Comparison of ENCODE assay signal across 20 mouse cellular contexts in the genomic region with DNA sequence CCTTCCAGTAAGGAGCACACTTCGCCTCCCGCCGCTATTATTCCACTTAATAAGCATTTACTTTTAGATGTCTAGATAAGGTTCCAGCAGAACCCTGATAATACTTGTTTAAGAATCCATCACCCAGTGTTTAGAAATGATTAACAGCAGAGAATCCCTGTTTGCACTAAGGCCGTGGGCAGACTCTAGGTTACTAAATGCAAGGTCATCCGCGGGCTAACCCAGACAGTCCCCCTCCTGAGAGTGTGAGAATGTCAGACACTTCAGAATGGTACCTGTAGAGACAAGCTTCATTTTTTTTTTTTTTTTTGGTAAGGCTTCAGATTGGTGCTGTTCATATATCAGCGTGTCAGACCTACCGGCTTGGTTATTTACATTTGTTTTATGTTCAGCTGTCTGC.
DNase-seq lines count a peak whose midpoint lies in the region; ATAC-seq and TF ChIP-seq lines count a peak whose summit lies in the region.
"Had no signal": no experiment of that assay in that cellular context is flagged by ENCODE, and none has a peak within 500 bp of the region (broad histone marks: within the 10 kb centered on the region; RNA-seq: fewer than 3 reads in every experiment).

No protein-coding gene starts in this region.

- H3K36me3 ChIP-seq in kidney, postnatal 0 days (ENCODE audit: insufficient read depth, low read length), result no peaks in the 10 kb centered on the region
- peaks cover 17% of the 10 kb centered on the region for H3K36me3 ChIP-seq in embryonic facial prominence, embryonic 12.5 days
- H3K36me3 ChIP-seq in intestine, embryonic 16.5 days (ENCODE audit: control insufficient read depth, insufficient read depth, low read length), result no peaks in the 10 kb centered on the region
- no peaks in the 10 kb centered on the region for H3K36me3 ChIP-seq in liver, postnatal 0 days (replicated peaks; ENCODE audit: insufficient read depth, low read length)
- H3K36me3 ChIP-seq in heart, embryonic 12.5 days, result peaks cover 10% of the 10 kb centered on the region; the same call in 1 of the 2 replicates

- DNase-seq in kidney, postnatal 0 days (ENCODE audit: low spot score), result no peak
- DNase-seq in kidney, postnatal 36 days, result no peak
- DNase-seq in liver, postnatal 0 days, result no peak
- DNase-seq in layer of hippocampus, postnatal 14 days (ENCODE audit: low spot score in 2 of 2), result no peak
- DNase-seq: adrenal gland, adult 8-10 months; cerebellum, adult 8-10 months; gastrocnemius, postnatal 25 days; kidney, postnatal 10 days; layer of hippocampus, adult 9-11 months; retina, postnatal 1 day; thymus, postnatal 36 days had no signal

- H3K9ac ChIP-seq in kidney, postnatal 0 days (ENCODE audit: low read depth, low read length), result no peak overlapping the region
- no peak overlapping the region for H3K9ac ChIP-seq in embryonic facial prominence, embryonic 12.5 days
- H3K9ac ChIP-seq in intestine, embryonic 16.5 days (ENCODE audit: low read depth, low read length), result no peak overlapping the region
- H3K9ac ChIP-seq in liver, postnatal 0 days (replicated peaks), result no peak overlapping the region
- H3K9ac ChIP-seq in heart, embryonic 12.5 days, result no peak overlapping the region
- H3K9ac ChIP-seq: forebrain, embryonic 15.5 days; liver, embryonic 14.5 days had no signal

- 40% methylated on average over 8 of the region's 8 CpGs for WGBS in kidney, postnatal 0 days
- 81% methylated on average over 8 of the region's 8 CpGs for WGBS in embryonic facial prominence, embryonic 12.5 days
- 38% methylated on average over 8 of the region's 8 CpGs for WGBS in intestine, embryonic 16.5 days
- 50% methylated on average over 8 of the region's 8 CpGs for WGBS in liver, postnatal 0 days (ENCODE audit: insufficient replicate concordance)
- 61% methylated on average over 8 of the region's 8 CpGs for WGBS in heart, embryonic 12.5 days

- no peaks in the 10 kb centered on the region for H3K27me3 ChIP-seq in kidney, postnatal 0 days (ENCODE audit: insufficient read depth, low read length)
- no peaks in the 10 kb centered on the region for H3K27me3 ChIP-seq in embryonic facial prominence, embryonic 12.5 days
- H3K27me3 ChIP-seq in intestine, embryonic 16.5 days (replicated peaks; ENCODE audit: control insufficient read depth, insufficient read depth, low read length), result no peaks in the 10 kb centered on the region
- H3K27me3 ChIP-seq in liver, postnatal 0 days (ENCODE audit: insufficient read depth, low read length), result no peaks in the 10 kb centered on the region
- H3K27me3 ChIP-seq in heart, embryonic 12.5 days (replicated peaks), result no peaks in the 10 kb centered on the region
- H3K27me3 ChIP-seq: forebrain, embryonic 15.5 days; megakaryocyte, embryonic 14.5 days had no signal

- no peaks in the 10 kb centered on the region for H3K9me3 ChIP-seq in kidney, postnatal 0 days (replicated peaks; ENCODE audit: low read length)
- H3K9me3 ChIP-seq in embryonic facial prominence, embryonic 12.5 days, result no peaks in the 10 kb centered on the region
- H3K9me3 ChIP-seq in intestine, embryonic 16.5 days (ENCODE audit: control insufficient read depth, low read length), result no peaks in the 10 kb centered on the region
- H3K9me3 ChIP-seq in liver, postnatal 0 days (ENCODE audit: low read length), result no peaks in the 10 kb centered on the region
- no peaks in the 10 kb centered on the region for H3K9me3 ChIP-seq in heart, embryonic 12.5 days (replicated peaks)
- H3K9me3 ChIP-seq: forebrain, embryonic 15.5 days had no signal

- no peaks in the 10 kb centered on the region for H3K4me1 ChIP-seq in kidney, postnatal 0 days (replicated peaks; ENCODE audit: insufficient read depth, low read length)
- H3K4me1 ChIP-seq in embryonic facial prominence, embryonic 12.5 days, result no peaks in the 10 kb centered on the region
- peaks cover 3% of the 10 kb centered on the region; the same call in 1 of the 2 replicates for H3K4me1 ChIP-seq in intestine, embryonic 16.5 days (ENCODE audit: control insufficient read depth, insufficient read depth, low read length)
- H3K4me1 ChIP-seq in liver, postnatal 0 days (ENCODE audit: insufficient read depth), result 0 out of 2 replicates have a peak, but pooled peaks cover 3% of the 10 kb centered on the region
- 0 out of 2 replicates have a peak, but pooled peaks cover 3% of the 10 kb centered on the region for H3K4me1 ChIP-seq in heart, embryonic 12.5 days (replicated peaks)
- H3K4me1 ChIP-seq: megakaryocyte, embryonic 14.5 days had no signal

- H3K27ac ChIP-seq in kidney, postnatal 0 days, result no peak overlapping the region
- no peak overlapping the region for H3K27ac ChIP-seq in embryonic facial prominence, embryonic 12.5 days
- H3K27ac ChIP-seq in intestine, embryonic 16.5 days (ENCODE audit: low read length), result no peak overlapping the region
- H3K27ac ChIP-seq in liver, postnatal 0 days (ENCODE audit: low read depth), result no peak overlapping the region
- no peak overlapping the region for H3K27ac ChIP-seq in heart, embryonic 12.5 days (ENCODE audit: poor library complexity, severe bottlenecking)
- H3K27ac ChIP-seq: forebrain, embryonic 15.5 days; hindbrain, postnatal 0 days; liver, embryonic 14.5 days had no signal

- no peak overlapping the region for H3K4me2 ChIP-seq in kidney, postnatal 0 days (ENCODE audit: low read length)
- H3K4me2 ChIP-seq in embryonic facial prominence, embryonic 12.5 days (replicated peaks), result no peak overlapping the region
- H3K4me2 ChIP-seq in intestine, embryonic 16.5 days (ENCODE audit: low read depth, low read length), result no peak overlapping the region
- H3K4me2 ChIP-seq in liver, postnatal 0 days (ENCODE audit: low read depth, low read length), result peak overlapping the region; percentile 29; the same call in 1 of the 2 replicates
- no peak overlapping the region for H3K4me2 ChIP-seq in heart, embryonic 12.5 days
- H3K4me2 ChIP-seq: forebrain, embryonic 15.5 days had no signal

- TF ChIP-seq CTCF in kidney, postnatal 0 days (IDR thresholded peaks at IDR 0.05; ENCODE audit: low read depth), result no peak
- no peak for TF ChIP-seq CTCF in liver, postnatal 0 days (IDR thresholded peaks at IDR 0.05; ENCODE audit: low read depth)

- 0 out of 2 replicates have a peak, but pooled peaks have one; percentile 58 for ATAC-seq in kidney, postnatal 0 days (replicated peaks; ENCODE audit: low FRiP score, low read depth)
- ATAC-seq in embryonic facial prominence, embryonic 12.5 days (ENCODE audit: insufficient number of reproducible peaks, insufficient read depth, low FRiP score, low TSS enrichment), result 0 out of 2 replicates have a peak, but pooled peaks have one; percentile 41
- ATAC-seq in intestine, embryonic 16.5 days, result peak; percentile 78
- ATAC-seq in liver, postnatal 0 days, result peak; percentile 83
- ATAC-seq in CD4-positive, CD25-positive, alpha-beta regulatory T cell, adult 4 months, result no peak
- ATAC-seq in heart, embryonic 12.5 days (ENCODE audit: insufficient number of reproducible peaks, low FRiP score), result no peak
- ATAC-seq: forebrain, embryonic 15.5 days; hindbrain, postnatal 0 days; Patski had no signal

- no peak for TF ChIP-seq EP300 in liver, postnatal 0 days (IDR thresholded peaks at IDR 0.05; ENCODE audit: low read depth)

- no peak overlapping the region for H3K4me3 ChIP-seq in kidney, postnatal 0 days (replicated peaks; ENCODE audit: low read depth, low read length)
- no peak overlapping the region for H3K4me3 ChIP-seq in embryonic facial prominence, embryonic 12.5 days
- H3K4me3 ChIP-seq in intestine, embryonic 16.5 days (ENCODE audit: low read length), result no peak overlapping the region
- no peak overlapping the region for H3K4me3 ChIP-seq in liver, postnatal 0 days (ENCODE audit: low read depth, low read length)
- H3K4me3 ChIP-seq in heart, embryonic 12.5 days, result no peak overlapping the region
- H3K4me3 ChIP-seq: forebrain, embryonic 15.5 days; megakaryocyte, embryonic 14.5 days had no signal

Comparison
In these comparisons a context has a peak if more than half of its experiments do, and no peak if none do; other contexts are left out.
1. ATAC-seq: peak in kidney, postnatal 0 days (single experiment), embryonic facial prominence, embryonic 12.5 days (single experiment), intestine, embryonic 16.5 days (single experiment) and liver, postnatal 0 days (single experiment); none in CD4-positive, CD25-positive, alpha-beta regulatory T cell, adult 4 months (single experiment) and heart, embryonic 12.5 days (single experiment).